Mouse (Mus musculus) layer of hippocampus, adult 2 months (tissue): ENCODE results near the gene Lrp6. TPM values are rescaled to one million over a fixed set of nuclear protein-coding genes. Genes with fewer than 3 reads are reported as not detected.

Source experiments
- DNase-seq, 2 experiments: peaks; one replicate each; pipeline ENCODE4 v3.0.0; 2022; ENCODE audit warnings: low spot score in 2 of 2
- H3K27ac ChIP-seq: fragments of 200-600 bp; 2 replicates; pipeline ENCODE4 v1.8.1; 2022
- H3K4me3 ChIP-seq: fragments of 200-600 bp; 2 replicates; pipeline ENCODE4 v1.8.1; 2022; ENCODE audit warnings: mild to moderate bottlenecking
- CTCF ChIP-seq: fragments of 200-600 bp; conservative IDR thresholded peaks from 2 replicates; pipeline ENCODE4 v1.8.1; 2022; ENCODE audit warnings: antibody characterized with exemption, mild to moderate bottlenecking, moderate library complexity
- total RNA-seq, 2 experiments: library from RNA; stranded (reverse); gene quantifications; 2 replicates each; pipeline ENCODE4 v1.2.3; 2021

Gene Lrp6
- total RNA-seq, 2 experiments from 2014 or later: 49.2 to 54.5 TPM

DNA sequence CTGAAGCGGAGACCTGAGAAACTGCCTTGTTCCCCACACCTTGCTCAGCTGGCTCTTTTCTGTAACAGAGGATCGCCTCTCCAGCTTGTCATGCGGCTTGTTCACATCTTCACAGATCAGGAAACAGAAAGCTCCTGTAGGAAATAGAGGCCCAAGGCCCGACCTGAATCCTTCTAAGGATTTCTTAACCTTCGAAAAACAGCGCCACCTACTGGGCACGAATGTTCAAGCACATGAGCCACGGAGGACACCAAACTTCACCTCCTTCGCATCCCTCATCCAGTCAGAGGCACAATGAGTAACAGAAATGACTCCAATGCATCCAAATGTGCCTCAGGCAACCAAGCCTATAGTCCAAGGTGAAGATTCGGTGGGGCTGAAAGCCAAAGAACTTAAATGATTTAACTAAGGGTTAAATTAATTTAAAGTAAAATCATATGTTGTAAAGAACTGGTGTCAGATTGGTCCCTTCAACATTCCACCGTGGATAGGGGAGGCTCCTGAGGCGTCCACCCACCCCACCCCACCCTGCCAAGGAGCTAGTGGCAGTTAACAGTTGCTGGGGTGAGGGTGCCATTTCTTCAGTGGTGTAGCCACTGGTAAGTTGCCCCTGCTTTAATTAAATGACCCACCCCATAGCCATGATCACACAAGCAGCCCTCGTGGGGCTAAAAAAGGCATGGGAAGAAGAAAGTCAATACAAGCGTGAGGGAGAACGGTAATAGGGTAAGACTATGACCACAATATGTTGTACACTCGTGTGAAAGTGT, 163.7 kb downstream of the Lrp6 start:
- H3K4me3 ChIP-seq: no peak overlapping the region
- TF ChIP-seq CTCF: peak; percentile 87
- H3K27ac ChIP-seq: no peak overlapping the region
- peak; percentile 41 to 66 for DNase-seq

Other genes starting within 250 kb of the Lrp6 start
- gene Bcl2l14, start 170.6 kb downstream of the Lrp6 start, total RNA-seq: not detected
- gene Mansc1, start 65.5 kb upstream of the Lrp6 start, total RNA-seq: 1 to 10 TPM; 9.1 TPM
- gene Borcs5, start 72.5 kb upstream of the Lrp6 start, total RNA-seq: 10 to 100 TPM; 36.3 to 40.7 TPM
- gene Dusp16, start 225.7 kb upstream of the Lrp6 start, total RNA-seq: 1 to 10 TPM; 8.6 to 8.9 TPM